Comparison of ENCODE assay signal across 28 mouse cellular contexts in genomic region chr13:37885392-37885791, GRCm38 (mm10).
DNase-seq lines count a peak whose midpoint lies in the region; ATAC-seq lines count a peak whose summit lies in the region.
"Had no signal": no experiment of that assay in that cellular context is flagged by ENCODE, and none has a peak within 500 bp of the region (broad histone marks: within the 10 kb centered on the region; RNA-seq: fewer than 3 reads in every experiment).

No protein-coding gene starts in this region.

- H3K4me1 ChIP-seq in heart, embryonic 11.5 days (ENCODE audit: control insufficient read depth, insufficient read depth, low read length) = peaks cover 40% of the 10 kb centered on the region
- peaks cover 79% of the 10 kb centered on the region for H3K4me1 ChIP-seq in liver, embryonic 15.5 days (replicated peaks)
- H3K4me1 ChIP-seq: forebrain, embryonic 13.5 days; midbrain, embryonic 13.5 days had no signal

- H3K27ac ChIP-seq in heart, embryonic 11.5 days (ENCODE audit: low read depth, low read length) = peak overlapping the region; percentile 12; the same call in 1 of the 2 replicates
- H3K27ac ChIP-seq in liver, embryonic 15.5 days (replicated peaks) = peak overlapping the region; percentile 64
- H3K27ac ChIP-seq: embryonic facial prominence, embryonic 10.5 days; embryonic facial prominence, embryonic 15.5 days; forebrain, embryonic 13.5 days; gastrocnemius, adult 2 months; heart, adult 2 months; heart, embryonic 15.5 days; kidney, embryonic 15.5 days; layer of hippocampus, adult 2 months; limb, embryonic 13.5 days; midbrain, embryonic 13.5 days; neural tube, embryonic 13.5 days had no signal

- no peaks in the 10 kb centered on the region for H3K9me3 ChIP-seq in heart, embryonic 11.5 days (replicated peaks; ENCODE audit: control insufficient read depth, low read length)
- no peaks in the 10 kb centered on the region for H3K9me3 ChIP-seq in liver, embryonic 15.5 days (replicated peaks)
- H3K9me3 ChIP-seq: embryonic facial prominence, embryonic 10.5 days; embryonic facial prominence, embryonic 15.5 days; forebrain, embryonic 13.5 days; heart, embryonic 15.5 days; kidney, embryonic 15.5 days; limb, embryonic 13.5 days; megakaryocyte, embryonic 14.5 days; midbrain, embryonic 13.5 days; neural tube, embryonic 13.5 days had no signal

- 76% methylated on average over 2 of the region's 2 CpGs for WGBS in heart, embryonic 11.5 days (ENCODE audit: insufficient replicate concordance)
- 29% methylated on average over 2 of the region's 2 CpGs for WGBS in liver, embryonic 15.5 days (ENCODE audit: insufficient replicate concordance)

- H3K36me3 ChIP-seq in heart, embryonic 11.5 days (ENCODE audit: control insufficient read depth, insufficient read depth, low read length) = no peaks in the 10 kb centered on the region
- H3K36me3 ChIP-seq in liver, embryonic 15.5 days (replicated peaks) = peaks cover 19% of the 10 kb centered on the region
- H3K36me3 ChIP-seq: embryonic facial prominence, embryonic 10.5 days; midbrain, embryonic 13.5 days; neural tube, embryonic 13.5 days had no signal

- no peak for DNase-seq in heart, adult 11 months
- DNase-seq in liver = peak; percentile 71
- DNase-seq in lung, postnatal 4 days = no peak
- DNase-seq in lung, adult 18-20 months = no peak
- no peak for DNase-seq in frontal cortex, postnatal 10 days (ENCODE audit: low spot score in 2 of 2)
- DNase-seq in urinary bladder, postnatal 4 days (ENCODE audit: low spot score in 2 of 2) = no peak
- DNase-seq: adrenal gland, postnatal 14 days; cerebellum, adult 2 months; cerebellum, postnatal 14 days; gastrocnemius, adult 2 months; gastrocnemius, postnatal 36 days; heart, adult 2 months; kidney, adult 18-20 months; kidney, postnatal 25 days; lung, embryonic 14.5 days had no signal

- no peaks in the 10 kb centered on the region for H3K27me3 ChIP-seq in heart, embryonic 11.5 days (ENCODE audit: control insufficient read depth, insufficient read depth, low read length)
- no peaks in the 10 kb centered on the region for H3K27me3 ChIP-seq in liver, embryonic 15.5 days
- H3K27me3 ChIP-seq: embryonic facial prominence, embryonic 15.5 days; forebrain, embryonic 13.5 days; heart, embryonic 15.5 days; kidney, embryonic 15.5 days; limb, embryonic 13.5 days; megakaryocyte, embryonic 14.5 days; midbrain, embryonic 13.5 days; neural tube, embryonic 13.5 days had no signal

- ATAC-seq in heart, embryonic 11.5 days (replicated peaks; ENCODE audit: insufficient number of reproducible peaks, low FRiP score, low TSS enrichment) = peak; percentile 60; the same call in 1 of the 2 replicates
- peak; percentile 60 for ATAC-seq in liver, embryonic 15.5 days (ENCODE audit: insufficient read depth)
- ATAC-seq: forebrain, embryonic 13.5 days; hindbrain, embryonic 16.5 days; midbrain, embryonic 13.5 days had no signal

- no peak overlapping the region for H3K9ac ChIP-seq in heart, embryonic 11.5 days (ENCODE audit: low read depth, low read length)
- H3K9ac ChIP-seq in liver, embryonic 15.5 days = no peak overlapping the region
- H3K9ac ChIP-seq: embryonic facial prominence, embryonic 15.5 days; forebrain, embryonic 13.5 days; heart, embryonic 15.5 days; kidney, embryonic 15.5 days; limb, embryonic 13.5 days; lung, embryonic 14.5 days; midbrain, embryonic 13.5 days; neural tube, embryonic 13.5 days had no signal

- H3K4me3 ChIP-seq in heart, embryonic 11.5 days (ENCODE audit: low read depth, low read length) = no peak overlapping the region
- H3K4me3 ChIP-seq in liver, embryonic 15.5 days (replicated peaks) = no peak overlapping the region
- H3K4me3 ChIP-seq: embryonic facial prominence, embryonic 10.5 days; embryonic facial prominence, embryonic 15.5 days; forebrain, embryonic 13.5 days; gastrocnemius, adult 2 months; heart, adult 2 months; heart, embryonic 15.5 days; kidney, embryonic 15.5 days; layer of hippocampus, adult 2 months; limb, embryonic 13.5 days; megakaryocyte, embryonic 14.5 days; midbrain, embryonic 13.5 days; neural tube, embryonic 13.5 days had no signal

- H3K4me2 ChIP-seq in heart, embryonic 11.5 days = no peak overlapping the region
- H3K4me2 ChIP-seq in liver, embryonic 15.5 days = peak overlapping the region; percentile 34
- H3K4me2 ChIP-seq: embryonic facial prominence, embryonic 15.5 days; forebrain, embryonic 13.5 days; heart, embryonic 15.5 days; kidney, embryonic 15.5 days; limb, embryonic 13.5 days; lung, embryonic 14.5 days; midbrain, embryonic 13.5 days; neural tube, embryonic 13.5 days had no signal
